Mouse (Mus musculus): ENCODE data around the gene Gm49425.
"Not testable (repeated sequence)": the region's sequence is repeated elsewhere in the genome, so short reads cannot be mapped to it uniquely, and the experiment has no call there.

The Gm49425 gene

DNA sequence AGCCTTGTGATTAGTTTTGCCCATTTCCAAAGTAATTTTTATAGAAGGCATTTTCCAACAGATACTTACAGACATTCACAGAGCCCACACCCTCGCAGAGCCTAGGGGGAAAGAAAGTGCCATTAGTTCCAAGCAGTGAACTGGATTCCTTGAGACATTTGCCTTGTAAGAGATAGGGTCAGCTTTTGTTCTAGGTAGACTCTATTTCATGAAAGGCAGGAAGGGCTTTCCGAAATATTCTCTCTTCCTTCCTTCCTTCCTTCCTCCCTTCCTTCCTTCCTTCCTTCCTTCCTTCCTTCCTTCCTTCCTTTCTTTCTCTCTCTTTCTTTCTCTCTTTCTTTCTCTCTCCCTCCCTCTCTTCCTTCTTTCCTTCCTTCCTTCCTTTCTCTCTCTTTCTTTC lies at the start of gene Gm49425:
Gene Gm49425, minus strand, starts transcription at position 101 of the 400 bp plus-strand sequence.
- not testable (repeated sequence) for DNase-seq (ENCODE audit: low spot score in 2 of 2)

GRCm38 (mm10) chr15:101562850-101563249 lies 45.8 kb upstream of the Gm49425 start, which contains the start of gene Krt90:
TSS of gene Krt90 (minus strand) at chr15:101562950.
- no peak for DNase-seq (ENCODE audit: low spot score in 2 of 2)

- DNase-seq (ENCODE audit: low spot score in 2 of 2) = no peak
Observed at GRCm38 (mm10) chr15:101558034-101558646, 41.1 kb upstream of the Gm49425 start.

- DNase-seq (ENCODE audit: low spot score in 2 of 2) = no peak
Observed at GRCm38 (mm10) chr15:101553169-101553568, 36.1 kb upstream of the Gm49425 start.

GRCm38 (mm10) chr15:101552188-101552587 lies 35.1 kb upstream of the Gm49425 start:
- no peak for DNase-seq (ENCODE audit: low spot score in 2 of 2)

DNA sequence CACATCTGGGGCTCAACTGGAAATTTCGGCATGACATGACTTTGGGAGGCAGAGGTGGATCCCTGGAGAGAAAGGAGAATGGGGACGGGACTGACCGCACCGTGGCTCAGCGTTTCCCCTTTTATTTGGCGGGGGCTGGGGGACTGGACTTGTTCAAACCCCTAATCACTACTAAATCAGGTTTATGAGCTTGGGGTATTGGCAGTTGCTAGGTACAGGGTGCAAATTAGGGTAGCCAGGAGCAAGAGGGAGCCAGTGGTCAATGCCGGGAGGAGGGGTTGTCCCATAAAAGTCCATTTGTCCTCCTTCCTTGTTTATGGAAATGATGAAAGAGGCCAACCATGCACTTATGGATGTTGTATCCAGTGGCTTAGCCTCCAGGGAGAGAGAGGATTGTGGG lies 33.5 kb upstream of the Gm49425 start, which contains the start of gene Krt82:
Gene Krt82, minus strand, starts transcription at position 101 of the 400 bp plus-strand sequence.
- no peak for DNase-seq (ENCODE audit: low spot score in 2 of 2)

- DNase-seq (ENCODE audit: low spot score in 2 of 2) = no peak
Observed at GRCm38 (mm10) chr15:101544478-101544877, 27.4 kb upstream of the Gm49425 start.

- no peak for DNase-seq (ENCODE audit: low spot score in 2 of 2)
Observed at GRCm38 (mm10) chr15:101542543-101542942, 25.5 kb upstream of the Gm49425 start.

DNA sequence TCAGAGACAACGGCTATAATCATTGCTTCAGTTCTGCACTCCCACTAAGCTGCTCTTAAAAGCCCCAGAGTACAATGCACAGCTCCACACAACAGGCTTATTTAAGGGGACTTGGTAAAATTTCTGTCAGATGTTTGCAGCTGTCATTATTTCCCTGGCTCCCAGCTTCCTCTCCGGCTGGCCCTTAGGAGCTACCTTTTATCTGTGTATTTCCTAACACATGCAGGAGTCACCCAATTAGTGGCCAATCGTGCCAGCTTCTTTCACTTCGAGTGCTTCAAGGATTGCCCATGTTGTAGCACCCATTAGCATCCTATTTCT lies 21.5 kb upstream of the Gm49425 start:
- DNase-seq (ENCODE audit: low spot score in 2 of 2) = no peak

DNA sequence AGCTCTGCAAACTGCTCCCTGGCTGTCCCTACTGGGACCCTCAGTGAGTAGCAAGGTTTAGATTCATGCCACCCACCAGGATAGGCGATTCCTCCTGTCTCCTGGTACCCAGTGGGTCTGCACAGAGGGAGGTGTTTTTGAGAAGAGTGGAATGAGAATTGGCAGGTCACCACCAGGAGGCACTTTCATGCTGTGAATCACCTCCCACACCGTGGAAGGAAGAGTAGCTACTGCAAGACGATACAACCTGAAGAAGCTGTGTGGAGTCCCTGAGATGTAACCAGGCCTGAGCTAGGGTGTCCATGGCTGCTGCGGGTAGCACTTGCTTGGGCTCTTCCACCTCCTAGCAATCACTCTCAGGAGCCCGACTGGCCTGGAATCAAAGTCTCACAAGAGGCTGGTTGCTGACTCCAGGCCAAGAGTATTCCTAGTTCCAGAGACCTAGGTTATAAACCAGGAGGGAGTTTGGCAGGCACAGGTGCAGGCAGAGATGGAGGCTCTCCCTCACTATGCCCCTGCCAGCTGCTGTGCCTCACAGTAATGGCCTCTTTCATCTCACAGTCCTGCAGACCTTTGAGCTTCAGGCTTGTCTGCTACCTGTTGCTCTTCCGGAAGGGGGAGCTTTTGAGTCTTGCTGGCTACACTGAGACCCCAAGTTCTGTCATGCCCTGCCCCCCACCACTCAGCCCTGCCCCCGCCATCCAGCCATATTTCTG lies 21.0 kb upstream of the Gm49425 start:
- DNase-seq (ENCODE audit: low spot score in 2 of 2) = no peak

GRCm38 (mm10) chr15:101536054-101536850 lies 19.2 kb upstream of the Gm49425 start:
- DNase-seq (ENCODE audit: low spot score in 2 of 2) = no peak

GRCm38 (mm10) chr15:101532720-101533119 lies 15.7 kb upstream of the Gm49425 start, which contains the start of gene Krt84:
TSS of gene Krt84 (minus strand) at chr15:101532820.
- DNase-seq (ENCODE audit: low spot score in 2 of 2) = no peak

DNA sequence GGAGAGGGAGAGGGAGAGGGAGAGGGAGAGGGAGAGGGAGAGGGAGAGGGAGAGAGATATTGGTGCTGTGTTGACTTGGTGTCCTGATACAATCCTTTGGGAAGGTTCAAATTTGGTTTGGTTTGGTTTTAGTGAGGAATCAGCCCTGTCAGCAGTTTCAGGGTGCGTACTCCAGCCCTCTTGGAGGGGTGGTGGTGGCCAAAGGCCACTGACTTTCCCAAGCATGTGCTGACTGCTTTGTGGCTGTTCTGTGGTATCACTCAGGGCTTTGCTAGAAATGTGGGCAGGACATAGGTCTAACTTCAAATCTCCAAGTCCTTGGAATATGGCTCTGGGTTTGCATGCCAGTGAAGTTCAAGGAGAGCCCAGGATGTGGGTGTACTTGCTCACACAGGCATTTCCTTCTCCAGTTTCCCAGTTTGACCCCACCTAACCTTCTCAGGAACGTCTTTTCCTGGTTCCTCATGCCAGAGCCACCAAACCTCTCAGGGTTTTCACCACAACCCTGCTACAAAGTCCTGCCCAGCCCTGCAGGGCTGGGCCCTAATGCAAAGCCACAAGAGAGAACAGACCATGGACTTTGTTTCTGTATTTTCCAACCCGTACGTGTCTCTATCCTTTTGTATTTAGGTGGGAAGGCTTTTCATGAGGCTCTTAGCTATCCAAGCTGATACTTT lies 5.6 kb upstream of the Gm49425 start:
- no peak for DNase-seq (ENCODE audit: low spot score in 2 of 2)

DNA sequence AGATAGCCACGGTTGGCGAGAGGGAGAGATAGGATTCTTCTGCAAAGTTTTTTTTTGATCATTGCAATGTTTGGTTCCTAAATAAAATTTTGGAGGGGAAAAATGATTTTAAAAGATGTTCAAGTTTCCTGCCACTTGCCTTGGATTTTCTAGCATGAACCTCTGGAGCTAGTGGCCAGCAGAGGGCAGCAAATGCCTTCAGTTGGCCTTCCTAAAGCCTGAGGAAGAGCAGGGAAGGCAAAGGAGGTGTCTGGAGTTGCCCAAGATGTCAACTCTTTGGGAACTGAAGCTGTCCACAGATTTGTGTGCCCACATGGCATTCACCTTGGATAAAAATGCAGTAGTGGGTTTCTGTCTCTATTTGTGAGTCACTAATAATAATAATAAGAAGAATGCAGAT lies 2.7 kb upstream of the Gm49425 start:
- DNase-seq (ENCODE audit: low spot score in 2 of 2) = peak; percentile 59 to 81

DNA sequence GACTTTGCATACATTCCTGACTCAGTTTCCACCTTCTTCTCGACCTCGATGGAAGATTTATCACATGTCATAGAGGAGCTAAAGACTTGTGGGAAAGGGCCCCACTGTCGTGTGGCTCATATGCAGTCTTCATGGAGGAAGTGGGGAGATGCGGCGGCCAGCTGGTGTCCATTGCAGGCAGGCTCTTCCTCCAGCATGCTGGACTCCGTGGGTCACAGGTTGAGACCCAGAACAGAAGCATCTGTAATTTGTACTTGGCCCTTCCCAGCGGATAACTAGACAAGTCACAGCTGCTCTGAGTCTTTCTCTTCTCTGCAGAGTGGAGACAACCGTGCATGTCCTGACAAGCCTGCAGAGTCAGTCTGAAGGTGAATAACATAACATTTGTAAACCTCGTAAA lies 8.8 kb downstream of the Gm49425 start:
- no peak for DNase-seq (ENCODE audit: low spot score in 2 of 2)

DNA sequence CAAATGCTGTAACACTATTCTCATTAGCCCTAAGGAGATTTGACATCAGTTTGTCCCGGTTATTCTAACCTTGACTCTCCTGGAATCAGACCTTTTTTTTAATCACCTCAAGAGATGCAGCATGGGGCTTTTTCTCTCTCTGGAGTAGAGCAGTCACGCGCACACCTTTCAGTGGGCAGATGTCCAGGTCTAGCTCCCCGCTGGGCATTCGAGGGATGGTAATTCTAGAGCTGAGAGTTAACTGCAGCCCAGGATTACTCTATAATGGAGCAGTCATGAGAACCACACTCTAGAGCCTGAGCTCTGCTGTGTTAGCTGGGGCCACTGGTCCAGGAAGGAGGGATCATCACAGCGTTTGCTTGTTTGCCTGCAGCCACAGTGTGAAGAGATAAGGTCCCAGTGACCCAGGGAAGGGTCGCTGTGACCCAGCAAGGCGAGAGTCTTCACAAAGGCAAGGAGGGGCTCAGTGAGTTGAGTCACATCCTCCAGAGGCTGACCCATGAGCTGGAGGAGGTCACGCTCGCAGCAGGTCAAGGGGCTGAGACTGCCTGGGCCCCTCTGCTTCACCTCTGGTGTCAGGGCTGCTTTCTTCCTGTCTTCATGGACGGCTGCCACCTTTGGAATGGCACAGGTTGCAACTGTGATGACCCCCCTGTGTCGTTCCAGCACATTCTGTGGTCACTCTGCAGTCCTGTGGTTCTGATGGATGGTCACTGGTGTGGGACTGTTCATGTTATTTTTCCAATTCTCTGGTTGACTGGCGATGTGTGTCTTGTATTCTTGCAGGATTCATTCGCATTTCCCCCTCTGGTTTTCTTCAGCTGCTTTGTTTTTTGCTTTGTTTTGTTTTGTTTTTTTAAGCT lies 9.9 kb downstream of the Gm49425 start:
- no peak for DNase-seq (ENCODE audit: low spot score in 2 of 2)

DNA sequence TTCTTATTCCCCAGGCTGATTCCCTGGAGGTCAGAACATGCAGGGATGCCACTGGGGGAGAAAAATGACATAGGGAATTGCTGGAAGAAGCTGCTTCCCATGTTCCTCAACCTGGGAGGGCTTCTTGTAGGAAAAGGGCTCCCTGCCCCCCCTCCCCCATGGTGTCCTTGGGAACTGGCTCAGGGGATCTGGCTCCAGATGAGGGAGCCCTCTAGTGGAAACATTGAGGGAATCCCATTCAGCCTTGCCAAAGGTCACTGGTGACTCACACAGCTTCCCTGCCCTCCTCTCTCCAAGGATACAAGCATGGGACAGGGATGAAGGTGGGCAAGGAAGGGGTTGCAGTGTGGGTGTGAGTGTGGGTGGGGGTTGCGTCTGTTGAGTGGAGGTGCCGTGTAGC lies 19.9 kb downstream of the Gm49425 start:
- no peak for DNase-seq (ENCODE audit: low spot score in 2 of 2)

GRCm38 (mm10) chr15:101495266-101495665 lies 21.8 kb downstream of the Gm49425 start:
- DNase-seq (ENCODE audit: low spot score in 2 of 2) = no peak

DNA sequence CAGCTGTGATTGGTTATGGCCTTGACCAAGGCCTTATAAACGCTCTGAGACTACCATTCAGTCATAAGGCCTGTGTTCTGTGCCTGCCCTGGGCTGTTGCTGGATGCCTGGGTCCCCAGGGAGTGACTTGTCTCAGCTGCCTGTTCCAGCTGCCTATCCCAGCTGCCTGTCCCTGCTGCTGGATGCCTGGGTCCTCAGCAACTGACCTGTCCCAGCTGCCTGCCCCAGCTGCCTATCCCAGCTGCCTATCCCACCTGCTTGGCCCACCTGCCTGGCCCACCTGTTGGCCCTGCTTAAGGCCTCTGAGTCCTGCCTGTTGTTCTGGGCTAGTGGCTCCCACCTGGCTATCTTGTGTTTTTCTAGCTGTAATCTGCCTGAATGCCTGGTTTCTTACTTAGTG lies 22.9 kb downstream of the Gm49425 start:
- DNase-seq (ENCODE audit: low spot score in 2 of 2) = no peak

GRCm38 (mm10) chr15:101493713-101494112 lies 23.3 kb downstream of the Gm49425 start:
- no peak for DNase-seq (ENCODE audit: low spot score in 2 of 2)

DNA sequence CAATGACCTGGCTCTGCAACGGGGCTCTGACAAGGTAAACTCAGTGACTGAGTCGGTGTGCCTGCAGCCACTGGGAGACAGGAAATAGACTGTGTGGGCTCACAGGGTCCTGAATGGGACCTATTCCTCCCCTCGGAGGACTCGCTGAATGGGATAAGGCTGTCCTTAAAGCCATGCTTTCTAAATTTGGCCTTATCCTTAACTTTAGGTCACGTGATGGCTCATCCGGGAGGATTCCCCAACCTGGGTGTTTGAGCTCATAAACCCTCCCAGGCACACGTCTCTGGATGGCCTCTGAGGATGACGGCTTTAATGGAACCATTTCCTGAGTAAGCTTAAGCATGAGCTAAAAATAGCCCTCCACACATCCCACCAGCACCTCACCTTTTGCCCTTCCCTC lies 24.3 kb downstream of the Gm49425 start:
- DNase-seq (ENCODE audit: low spot score in 2 of 2) = no peak

All from urinary bladder, postnatal 4 days (tissue).